Mouse (Mus musculus) monocyte, adult 2 months (primary cell): Measurements from ENCODE around the gene Kmt5a.
"Not testable (repeated sequence)": the region's sequence is repeated elsewhere in the genome, so short reads cannot be mapped to it uniquely, and the experiment has no call there.

Source experiments
- DNase-seq, 2 experiments: peaks; one replicate each; pipeline ENCODE4 v3.0.0; 2022; ENCODE audit warnings: low spot score in 2 of 2, low read depth in 1 of 2

Kmt5a gene

DNA sequence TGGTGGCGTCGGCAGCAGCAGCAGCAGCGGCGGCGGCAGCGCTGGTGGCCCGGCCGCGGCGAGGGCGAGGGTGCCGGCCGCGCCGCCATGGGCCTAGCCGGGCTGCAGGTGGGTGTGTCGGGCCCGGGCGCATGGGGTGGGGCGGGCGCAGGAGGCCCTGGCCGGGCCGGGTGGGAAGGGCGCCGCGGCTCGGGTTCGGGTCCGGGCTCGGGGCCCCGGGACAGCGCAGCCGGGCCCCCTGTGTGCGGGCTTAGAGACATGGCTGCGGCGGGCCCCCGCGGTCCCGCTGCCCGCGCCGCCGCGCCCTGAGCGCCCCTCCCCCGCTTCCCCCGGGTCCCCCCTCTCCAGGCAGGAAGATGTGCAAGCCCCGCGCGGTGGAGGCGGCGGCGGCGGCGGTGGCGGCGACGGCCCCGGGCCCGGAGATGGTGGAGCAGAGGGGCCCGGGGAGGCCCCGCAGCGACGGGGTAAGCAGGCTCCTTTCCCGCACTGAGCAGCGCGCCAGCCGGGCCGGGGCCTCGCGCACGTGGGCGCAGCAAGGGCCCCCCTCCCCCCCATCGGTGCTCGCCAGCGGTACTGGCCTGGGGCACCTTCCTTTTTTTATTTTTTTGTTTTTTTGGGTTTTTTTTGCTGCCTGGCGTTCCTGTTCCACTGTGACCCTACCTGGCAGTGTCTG is 6.0 kb downstream of the Kmt5a start:
- no peak for DNase-seq

DNA sequence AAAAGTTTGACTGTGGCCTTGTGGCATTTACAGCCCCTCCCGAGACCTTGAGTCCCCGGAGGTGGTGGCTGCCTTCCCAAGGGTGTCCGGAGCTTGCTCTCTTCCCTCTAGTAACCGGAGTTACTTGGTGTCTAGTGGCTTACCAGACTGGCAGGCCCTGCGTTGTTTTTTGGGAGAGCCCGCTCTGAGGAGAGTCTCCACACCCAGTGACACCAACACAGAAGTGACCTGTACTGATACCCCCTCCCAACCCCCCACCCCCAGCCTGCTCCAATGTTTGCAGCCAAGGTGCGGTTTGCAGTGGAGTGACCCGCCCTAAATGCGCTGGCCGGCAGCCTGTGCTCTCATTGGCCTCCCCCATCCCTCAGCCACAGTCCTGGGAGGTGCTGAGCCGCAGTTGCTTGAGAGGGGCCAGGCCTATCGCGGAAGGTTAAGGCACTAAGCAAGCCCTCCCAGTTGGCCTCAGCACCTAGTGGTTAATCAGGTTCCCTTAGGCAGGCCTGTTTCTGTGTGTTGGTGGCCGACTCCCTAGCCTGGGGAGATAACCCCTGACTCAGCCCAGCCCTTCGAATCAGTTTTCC is 6.7 kb downstream of the Kmt5a start:
- no peak for DNase-seq

DNA sequence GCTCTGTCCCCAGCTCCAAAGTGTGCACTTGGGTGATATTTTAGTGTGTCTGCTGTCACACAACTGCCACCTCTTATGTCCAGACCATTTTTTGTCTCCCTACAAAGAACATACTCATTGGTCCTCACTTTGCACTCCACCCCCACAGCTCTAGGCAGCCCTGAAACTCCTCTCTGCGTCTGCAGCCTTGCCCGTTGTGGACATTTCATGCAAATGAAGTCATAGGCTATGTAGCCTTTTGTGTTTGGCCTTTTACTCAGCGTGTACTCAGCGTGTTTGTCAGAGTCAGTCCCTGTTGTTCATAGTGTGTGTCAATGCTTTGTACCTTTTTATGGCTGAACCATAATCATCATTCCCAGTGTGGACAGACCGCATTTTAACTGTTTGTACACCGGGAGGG is 9.8 kb downstream of the Kmt5a start:
- no peak for DNase-seq

DNA sequence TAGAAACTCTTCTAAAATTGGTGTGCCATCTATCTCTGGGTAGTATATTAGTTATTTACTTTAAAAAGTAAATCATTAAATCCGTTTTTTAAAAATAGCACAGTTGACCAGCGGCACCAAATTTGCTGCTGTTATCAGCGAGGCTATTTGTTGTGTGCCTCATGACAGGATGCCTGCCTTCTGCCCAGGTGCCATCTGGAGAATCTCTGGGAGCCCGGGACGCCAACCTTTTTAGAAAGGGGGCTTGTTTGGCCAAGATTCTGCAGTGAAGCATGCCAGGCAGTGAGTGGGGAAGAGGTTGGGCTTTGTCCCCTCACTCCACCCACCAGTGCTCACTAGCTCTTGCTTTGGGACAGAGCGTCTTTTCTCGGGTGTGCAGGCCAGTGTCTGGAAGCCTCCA is 10.3 kb downstream of the Kmt5a start:
- no peak for DNase-seq

DNA sequence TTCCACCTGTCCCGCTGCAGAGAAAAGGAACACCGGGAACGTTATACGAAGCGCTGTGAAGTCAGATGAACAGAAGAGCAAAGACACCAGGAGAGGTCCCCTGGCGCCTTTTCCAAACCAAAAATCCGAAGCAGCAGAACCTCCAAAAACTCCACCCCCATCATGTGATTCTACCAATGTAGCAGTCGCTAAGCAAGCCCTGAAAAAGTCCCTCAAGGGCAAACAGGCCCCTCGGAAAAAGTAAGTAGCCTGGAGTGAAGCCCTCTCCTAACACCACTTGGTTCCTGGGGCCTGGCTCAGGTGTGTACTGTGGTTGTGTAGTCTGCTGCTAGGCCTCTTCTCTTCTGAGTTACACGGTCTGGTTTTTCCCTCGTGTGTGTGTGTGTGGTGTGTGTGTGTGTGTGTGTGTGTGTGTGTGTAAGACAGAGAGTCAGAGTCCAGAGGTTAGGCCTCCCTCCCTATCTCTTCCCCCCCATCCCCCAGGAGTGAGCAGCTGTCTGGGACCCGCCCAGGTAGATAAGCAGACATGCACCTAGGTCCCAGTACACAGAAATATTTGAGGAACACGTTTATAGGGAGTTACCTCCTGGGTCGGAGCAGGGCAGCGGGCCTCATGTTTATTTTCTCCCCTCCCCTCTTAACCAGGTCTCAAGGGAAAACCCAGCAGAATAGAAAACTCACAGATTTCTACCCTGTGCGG is 11.1 kb downstream of the Kmt5a start:
- DNase-seq, result no peak

DNA sequence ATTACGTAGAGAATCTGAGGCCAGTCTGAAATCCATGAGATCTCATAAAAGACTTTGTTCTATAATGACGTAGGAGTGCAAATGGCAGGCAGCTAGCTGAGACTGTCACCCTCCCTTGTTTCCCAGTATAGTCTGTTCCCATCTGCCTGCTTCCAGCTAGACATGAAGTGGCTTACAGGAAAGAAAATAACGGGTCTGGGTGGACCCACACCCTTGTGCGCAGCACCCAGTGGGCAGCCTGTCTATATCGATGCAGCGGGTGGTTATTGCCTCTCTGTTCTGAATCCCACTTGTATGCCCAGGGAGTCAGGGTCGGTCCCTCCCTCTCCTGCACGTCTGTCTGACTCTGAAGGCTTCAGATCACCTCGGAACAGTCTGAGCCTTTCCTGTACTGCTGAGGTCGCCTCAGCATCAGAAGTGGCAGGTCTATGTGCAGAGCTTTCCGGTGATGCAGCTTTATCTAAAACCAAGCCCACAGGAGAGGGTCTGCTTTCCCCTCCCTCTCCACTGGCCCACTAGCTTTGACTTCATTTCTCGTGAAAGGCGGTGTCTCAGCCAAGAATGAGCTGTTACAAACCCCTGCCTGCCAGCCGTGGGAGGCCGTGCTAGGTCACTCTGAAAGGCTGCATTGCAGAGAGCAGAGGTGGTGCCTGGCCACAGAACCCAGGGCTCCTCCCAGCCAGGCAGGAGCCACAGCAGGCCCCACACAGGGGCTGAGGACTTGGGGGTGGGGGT is 12.9 kb downstream of the Kmt5a start:
- no peak for DNase-seq

DNA sequence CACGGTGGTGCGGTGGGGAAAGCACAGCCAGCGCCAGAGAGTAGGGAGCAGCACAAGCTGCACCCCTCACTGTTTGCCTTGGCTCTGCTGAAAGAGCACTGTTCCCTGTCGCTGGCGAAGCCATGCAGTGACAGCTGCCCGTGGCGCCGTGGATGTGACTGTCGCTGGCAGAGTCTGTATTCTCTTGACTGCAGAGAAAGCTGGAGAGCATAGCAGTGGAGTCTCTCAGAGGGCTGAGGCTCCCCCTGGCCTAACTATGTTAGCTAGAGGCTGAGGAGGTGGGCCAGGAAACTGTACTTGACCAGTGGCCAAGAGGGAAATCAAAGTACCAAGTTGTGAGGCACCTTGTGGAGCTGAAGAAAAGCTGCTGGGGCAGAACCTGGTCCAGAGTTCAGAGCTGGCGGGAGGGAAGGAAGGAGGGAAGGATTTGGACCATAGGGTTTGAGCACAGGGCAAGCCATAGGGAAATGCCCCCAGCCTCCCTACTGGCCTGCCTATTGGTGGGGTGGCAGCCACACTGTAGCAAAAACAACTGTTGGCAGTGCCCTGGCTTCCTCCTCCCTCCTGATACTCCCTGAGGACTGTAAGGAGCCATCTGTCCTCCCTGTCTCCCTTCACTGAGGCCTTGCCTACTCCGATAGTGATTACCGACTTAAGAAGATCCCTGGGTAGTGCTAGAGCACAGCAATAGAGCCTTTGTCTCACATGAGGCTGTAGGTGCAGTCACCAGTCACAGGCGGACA is 13.8 kb downstream of the Kmt5a start:
- no peak for DNase-seq

DNA sequence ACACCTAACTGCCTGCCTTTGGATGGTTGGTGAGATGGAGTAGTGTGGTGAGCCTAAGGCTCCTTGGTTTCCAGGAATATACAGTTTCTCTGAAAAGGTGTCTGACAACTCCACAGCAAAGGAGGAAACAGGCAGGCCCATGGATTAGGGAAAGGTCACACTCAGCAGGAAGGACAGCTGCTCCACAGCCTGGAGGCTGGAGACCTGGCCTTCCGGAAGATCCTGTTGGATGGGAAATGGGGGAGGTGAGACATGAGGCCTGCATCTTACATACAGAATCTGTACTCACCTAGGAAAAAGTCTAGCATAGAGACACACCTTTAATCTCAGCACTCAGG is 14.3 kb downstream of the Kmt5a start:
- no peak for DNase-seq

DNA sequence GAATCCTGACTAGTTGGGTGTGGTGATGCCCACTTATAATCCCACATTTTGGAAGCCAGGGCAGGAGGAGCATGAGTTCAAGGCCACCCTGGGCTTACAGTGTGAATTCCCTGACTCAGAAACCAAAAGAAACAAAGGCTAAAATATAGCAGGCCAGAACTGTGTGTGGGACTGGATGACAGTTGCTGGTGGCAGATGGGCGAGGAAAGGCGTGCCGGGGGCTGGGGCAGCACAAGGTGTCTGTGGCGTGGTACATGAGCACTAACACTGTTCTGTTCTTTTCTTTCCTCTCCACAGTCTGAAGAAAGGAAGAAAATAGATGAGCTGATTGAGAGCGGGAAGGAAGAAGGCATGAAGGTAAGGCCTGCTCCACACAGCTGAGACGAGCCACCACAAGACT is 17.0 kb downstream of the Kmt5a start:
- DNase-seq, result no peak

DNA sequence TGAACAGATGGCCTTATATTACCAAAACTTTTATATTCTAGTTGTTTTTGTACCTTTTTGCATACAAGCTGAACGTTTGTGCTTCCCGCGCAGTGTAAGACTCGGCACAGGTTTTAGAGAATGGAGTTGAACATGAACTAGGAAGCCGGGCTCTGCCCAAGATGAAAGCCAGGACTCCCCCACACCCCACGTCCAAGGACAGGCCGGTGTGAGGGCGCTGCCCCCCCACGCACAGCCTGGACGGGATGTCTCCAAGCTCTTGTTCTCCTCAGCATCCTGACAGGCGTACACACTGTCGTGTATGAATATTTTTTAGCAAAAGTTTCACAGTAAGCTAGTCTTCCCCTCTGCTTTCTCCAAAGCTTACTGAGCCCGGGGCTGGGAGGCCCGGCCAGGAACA is 21.2 kb downstream of the Kmt5a start:
- DNase-seq, result not testable (repeated sequence)

DNA sequence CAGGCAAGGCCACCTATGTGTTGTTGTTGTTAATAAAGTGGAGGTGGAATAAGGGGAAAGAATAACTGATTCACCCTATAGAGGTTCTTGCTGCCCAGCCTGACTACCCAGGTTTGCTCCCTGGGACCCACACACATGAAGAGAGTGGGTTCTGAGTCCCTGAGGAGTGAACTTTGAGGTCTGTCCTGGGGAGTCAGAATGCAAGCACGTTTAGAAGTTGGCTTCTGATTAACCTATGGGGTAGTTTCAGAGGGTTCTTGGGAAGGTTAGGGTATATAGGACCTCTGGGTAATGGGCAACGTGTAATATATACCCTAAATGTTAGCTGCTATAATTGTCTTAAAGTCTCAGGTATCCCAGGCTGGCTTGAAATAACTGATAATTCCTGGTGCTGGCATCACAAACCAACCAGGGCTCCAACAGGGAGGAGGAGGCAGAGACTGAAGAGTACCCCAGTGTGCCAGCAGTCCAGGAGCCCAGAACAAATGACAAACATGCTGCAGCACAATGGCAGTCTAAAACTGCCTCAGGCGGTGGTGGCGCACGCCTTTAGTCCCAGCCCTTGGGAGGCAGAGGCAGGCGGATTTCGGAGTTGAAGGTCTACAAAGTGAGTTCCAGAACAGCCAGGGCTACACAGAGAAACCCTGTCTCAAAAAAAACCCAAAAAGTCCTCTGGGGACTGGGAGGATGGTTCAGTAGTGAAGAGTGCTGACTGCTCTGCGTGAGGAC is 22.7 kb downstream of the Kmt5a start:
- no peak for DNase-seq

DNA sequence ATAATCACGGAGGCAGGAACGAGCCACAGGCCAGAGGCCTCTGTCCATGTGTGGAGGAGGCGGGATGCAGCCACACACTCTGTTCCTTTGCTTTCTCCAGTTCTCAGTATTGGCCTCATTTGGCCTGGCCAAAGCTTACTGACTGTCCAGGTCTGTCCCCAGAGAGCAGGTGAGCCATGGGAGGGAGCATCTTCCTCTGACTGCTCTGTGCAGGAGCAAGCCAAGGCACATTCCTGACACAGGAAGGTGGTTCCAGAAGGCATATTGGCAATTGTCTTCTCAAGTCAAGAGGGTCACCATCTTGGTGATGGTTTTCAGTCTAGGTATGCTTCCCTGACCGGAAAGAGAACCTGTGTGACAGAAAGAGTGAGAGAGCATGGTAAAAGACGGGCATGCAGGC is 23.7 kb downstream of the Kmt5a start:
- DNase-seq, result no peak

DNA sequence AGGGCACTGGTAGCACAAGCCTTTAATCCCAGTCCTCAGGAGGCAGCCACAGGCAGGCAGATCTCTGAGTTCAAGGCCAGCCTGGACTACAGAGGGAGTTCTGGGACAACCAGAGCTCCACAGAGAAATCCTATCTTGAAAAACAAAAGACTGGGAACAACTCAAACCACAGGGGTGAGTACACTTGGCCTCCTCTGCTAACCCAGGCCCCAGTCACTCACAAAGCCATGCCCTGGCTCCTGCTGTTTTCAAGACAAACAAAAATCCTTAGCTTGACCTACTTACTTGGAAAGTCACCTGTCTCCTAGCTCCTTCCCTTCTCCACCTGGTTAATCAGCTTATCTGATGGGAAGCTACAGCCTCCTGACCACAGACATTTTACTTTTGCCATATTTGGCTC is 25.2 kb downstream of the Kmt5a start:
- no peak for DNase-seq

DNA sequence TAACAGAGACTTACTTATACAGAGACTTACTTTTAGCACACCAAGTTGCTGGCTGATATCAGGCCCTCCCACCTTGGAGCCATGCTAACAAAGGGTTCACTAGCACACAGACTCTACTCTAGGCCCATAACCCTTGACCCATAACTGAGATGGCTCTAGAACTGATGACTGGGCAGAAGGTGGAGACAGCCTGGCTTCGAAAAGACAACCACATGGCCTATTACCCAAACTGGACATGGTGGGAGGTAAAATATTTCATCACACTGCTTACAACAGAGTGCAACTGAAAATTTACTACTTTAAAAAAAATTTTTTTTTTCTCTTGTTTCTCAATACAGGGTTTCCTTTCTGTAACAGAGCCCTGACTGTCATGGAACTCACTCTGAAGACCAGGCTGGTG is 28.0 kb downstream of the Kmt5a start:
- no peak for DNase-seq

DNA sequence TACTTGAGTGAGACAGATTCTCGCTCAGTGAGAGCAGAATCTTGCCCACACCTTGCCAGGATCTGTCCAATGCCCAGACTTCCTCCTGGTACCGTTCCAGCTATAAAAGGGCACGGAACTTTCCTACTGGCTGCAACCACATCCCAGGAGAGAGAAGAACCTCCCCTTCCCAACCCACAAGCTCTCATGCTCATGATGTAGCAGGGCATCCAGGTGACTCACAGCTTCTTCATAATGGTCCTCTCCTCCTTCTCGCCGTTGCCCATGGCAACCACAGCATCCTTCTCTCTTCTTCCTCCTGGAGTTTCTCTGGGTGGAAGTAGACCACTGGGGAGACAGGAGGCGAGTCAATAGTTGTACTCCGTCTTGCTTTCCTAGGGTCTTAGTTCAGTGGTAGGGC is 28.6 kb downstream of the Kmt5a start:
- no peak for DNase-seq

DNA sequence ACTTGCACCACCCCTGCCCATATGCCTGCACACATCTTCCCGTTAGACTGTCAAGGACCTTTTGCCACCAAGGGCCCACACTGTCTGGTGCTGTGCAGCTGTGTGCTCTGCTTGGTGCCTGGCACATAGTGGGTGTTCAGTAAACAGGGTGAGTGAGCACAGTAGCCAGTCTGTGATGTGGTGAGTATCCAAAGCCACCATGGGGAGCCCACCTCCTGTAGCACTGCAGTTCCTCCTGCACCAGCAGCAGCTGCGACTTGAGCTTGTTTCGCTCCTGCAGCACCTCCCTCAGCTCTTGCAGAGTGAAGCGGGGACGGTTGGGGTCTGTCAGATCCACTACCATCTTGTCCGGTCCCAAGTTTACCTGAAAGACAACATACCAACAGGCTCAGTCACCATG is 29.8 kb downstream of the Kmt5a start:
- no peak for DNase-seq

DNA sequence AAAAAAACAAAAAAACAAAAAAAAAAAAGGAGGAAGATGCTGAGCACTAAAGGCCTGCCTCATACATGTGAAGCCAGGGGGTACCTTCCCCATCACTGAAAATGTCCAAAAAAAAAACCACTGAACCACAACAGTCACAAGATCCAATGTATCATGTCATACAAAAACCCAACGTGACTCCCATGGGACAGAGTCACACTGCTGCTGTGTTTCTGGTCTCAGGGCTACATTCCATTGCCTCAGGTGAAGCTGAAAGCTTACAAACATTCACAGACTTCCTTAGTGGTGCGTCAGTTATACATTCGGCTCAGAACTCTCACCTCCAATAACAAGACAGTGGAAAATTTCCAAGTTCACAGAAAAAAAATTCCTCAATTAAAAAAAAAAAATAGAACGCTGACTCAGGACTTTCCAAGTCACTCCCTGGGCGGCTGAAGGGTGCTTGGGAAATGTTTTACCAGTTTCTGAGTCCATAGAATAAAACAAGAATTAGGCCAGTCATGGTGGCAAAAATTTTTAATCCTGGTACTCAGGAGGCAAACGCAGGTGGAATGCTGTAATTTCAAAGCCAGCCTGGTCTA is 31.0 kb downstream of the Kmt5a start:
- DNase-seq, result no peak

DNA sequence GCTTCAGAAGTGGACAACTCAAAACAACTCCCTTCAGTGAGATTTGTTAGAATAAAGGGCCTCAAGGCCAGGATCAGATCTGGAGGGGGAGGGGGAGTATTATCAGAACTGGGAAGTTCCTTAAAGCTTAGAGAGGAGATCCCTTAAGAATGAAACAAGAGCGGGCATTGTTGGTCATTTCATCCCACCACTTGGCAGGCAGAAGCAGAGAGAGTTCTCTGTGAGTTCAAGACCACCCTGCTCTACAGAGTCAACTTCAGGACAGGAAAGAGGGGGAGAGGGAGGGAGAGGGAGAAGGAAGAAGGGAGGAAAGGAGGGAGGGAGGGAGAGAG is 39.1 kb downstream of the Kmt5a start:
- DNase-seq, result no peak

DNA sequence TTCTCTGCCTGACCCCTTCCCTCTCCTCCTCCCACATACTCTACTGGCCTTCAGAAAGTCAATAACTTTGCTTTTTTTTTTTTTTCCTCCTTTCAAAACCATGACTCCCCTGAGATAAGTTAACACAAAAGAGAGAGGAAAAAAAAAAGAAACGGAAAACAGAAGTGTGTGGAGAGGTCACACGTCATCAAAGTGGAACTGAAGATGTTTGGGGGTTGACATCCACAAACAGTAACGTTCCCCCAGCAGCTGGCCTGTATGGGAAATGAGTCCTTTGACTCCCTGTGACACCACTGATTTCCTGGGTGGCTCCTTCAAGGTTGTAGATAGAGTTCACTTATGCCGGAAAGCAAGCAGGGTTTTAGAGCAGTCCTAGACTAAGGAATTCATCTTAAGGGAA is 40.4 kb downstream of the Kmt5a start:
- DNase-seq, result peak in 1 of 2 experiments; percentile 51

DNA sequence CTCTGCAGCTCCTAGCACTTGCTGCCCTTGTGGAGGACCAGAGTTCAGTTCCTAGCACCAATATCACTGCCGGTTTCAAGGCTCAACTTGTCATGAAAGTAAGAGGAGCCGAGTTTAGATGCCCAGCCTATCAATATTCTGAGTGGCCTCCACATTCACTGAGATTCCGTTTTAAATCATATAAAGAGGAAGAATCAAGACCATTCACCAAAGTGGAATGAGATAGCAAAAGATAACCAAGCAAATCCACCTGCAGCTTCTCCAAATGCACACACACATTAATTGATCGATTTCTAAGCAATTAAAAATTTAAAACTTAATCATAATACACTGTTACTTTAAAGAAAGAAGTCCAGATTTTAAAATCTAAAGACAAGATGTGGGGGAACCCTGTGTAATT is 42.0 kb downstream of the Kmt5a start:
- no peak for DNase-seq
